Mouse (Mus musculus) adrenal gland, adult 2 months (tissue): ENCODE results near the gene 2310034G01Rik. TPM values are rescaled to one million over a fixed set of nuclear protein-coding genes. Genes with fewer than 3 reads are reported as not detected.

Source experiments
- microRNA-seq, 2 experiments: library from miRNA; unstranded; fragments of <30 nt; microRNA quantifications; one replicate each; pipeline ENCODE4 v1.2.0; 2021
- polyA plus RNA-seq: library from polyadenylated mRNA; depleted of rRNA; stranded (reverse); fragments of >200 nt; gene quantifications from 2 replicates; pipeline ENCODE4 v1.2.3, GENCODE M21; 2012; rRNA removed
- total RNA-seq, 2 experiments: library from RNA; stranded (reverse); gene quantifications; 2 replicates each; pipeline ENCODE4 v1.2.3; 2021

2310034G01Rik gene
- total and polyA plus RNA-seq, 3 experiments, result 0.90 to 1.7 (median 1.6) TPM

Small RNA genes lying within 50 kb of the gene (microRNA-seq; reads per million reads assigned to microRNA genes)
- gene Mir146b, result 0.66 to 1.7 reads per million in 2 experiments

Other genes with a start within 250 kb of the 2310034G01Rik start
- 10 to 100 TPM; 54.7 to 59.4 TPM for gene Elovl3, start 218.4 kb downstream of the 2310034G01Rik start, total RNA-seq
- 2.6 and 4.8 TPM in 2 replicates for gene Elovl3, start 218.4 kb downstream of the 2310034G01Rik start, polyA plus RNA-seq
- gene Pitx3, start 202.0 kb downstream of the 2310034G01Rik start, total RNA-seq, result not detected
- 0.21 TPM in 1 of 2 replicates, not detected in the other for gene Pitx3, start 202.0 kb downstream of the 2310034G01Rik start, polyA plus RNA-seq
- 10 to 100 TPM; 68.8 to 72.5 TPM for gene Gbf1, start 197.8 kb downstream of the 2310034G01Rik start, total RNA-seq
- 158 and 177 TPM in 2 replicates for gene Gbf1, start 197.8 kb downstream of the 2310034G01Rik start, polyA plus RNA-seq
- gene Nfkb2, start 46.0 kb downstream of the 2310034G01Rik start, total RNA-seq, result 10 to 100 TPM; 34.9 to 44.3 TPM
- gene Nfkb2, start 46.0 kb downstream of the 2310034G01Rik start, polyA plus RNA-seq, result 65.7 and 80.9 TPM in 2 replicates
- 1 to 10 TPM; 7.3 to 7.9 TPM for gene Psd, start 23.1 kb downstream of the 2310034G01Rik start, total RNA-seq
- gene Psd, start 23.1 kb downstream of the 2310034G01Rik start, polyA plus RNA-seq, result 13.7 and 18.1 TPM in 2 replicates
- 10 to 100 TPM in 1 of 2 experiments, 1 to 10 TPM in 1; 6.7 to 12.1 TPM for gene Fbxl15, start 22.1 kb downstream of the 2310034G01Rik start, total RNA-seq
- 41.6 and 60.3 TPM in 2 replicates for gene Fbxl15, start 22.1 kb downstream of the 2310034G01Rik start, polyA plus RNA-seq
- 10 to 100 TPM; 72.2 to 87.7 TPM for gene Cuedc2, start 11.6 kb downstream of the 2310034G01Rik start, total RNA-seq
- gene Cuedc2, start 11.6 kb downstream of the 2310034G01Rik start, polyA plus RNA-seq, result 41.3 and 42.5 TPM in 2 replicates
- gene Mfsd13a, start 9.2 kb downstream of the 2310034G01Rik start, total RNA-seq, result 1 to 10 TPM; 7.3 to 9.6 TPM
- 43.2 and 63.5 TPM in 2 replicates for gene Mfsd13a, start 9.2 kb downstream of the 2310034G01Rik start, polyA plus RNA-seq
- gene Actr1a, start 45.4 kb upstream of the 2310034G01Rik start, total RNA-seq, result 100 to 1,000 TPM; 108 to 115 TPM
- 85.2 and 87.2 TPM in 2 replicates for gene Actr1a, start 45.4 kb upstream of the 2310034G01Rik start, polyA plus RNA-seq
- gene Sufu, start 46.6 kb upstream of the 2310034G01Rik start, total RNA-seq, result 10 to 100 TPM; 17.4 to 24.6 TPM
- gene Sufu, start 46.6 kb upstream of the 2310034G01Rik start, polyA plus RNA-seq, result 24.5 and 27.7 TPM in 2 replicates
- gene Trim8, start 151.4 kb upstream of the 2310034G01Rik start, total RNA-seq, result 10 to 100 TPM; 38.0 to 66.4 TPM
- gene Trim8, start 151.4 kb upstream of the 2310034G01Rik start, polyA plus RNA-seq, result 66.1 and 78.8 TPM in 2 replicates
- 10 to 100 TPM; 51.6 to 75.1 TPM for gene Arl3, start 222.9 kb upstream of the 2310034G01Rik start, total RNA-seq
- gene Arl3, start 222.9 kb upstream of the 2310034G01Rik start, polyA plus RNA-seq, result 11.7 and 12.2 TPM in 2 replicates
- gene Sfxn2, start 223.1 kb upstream of the 2310034G01Rik start, total RNA-seq, result 10 to 100 TPM in 1 of 2 experiments, 1 to 10 TPM in 1; 7.7 to 12.7 TPM
- 3.7 and 4.6 TPM in 2 replicates for gene Sfxn2, start 223.1 kb upstream of the 2310034G01Rik start, polyA plus RNA-seq
- gene Wbp1l, start 248.8 kb upstream of the 2310034G01Rik start, total RNA-seq, result 100 to 1,000 TPM; 136 to 156 TPM
- 128 and 159 TPM in 2 replicates for gene Wbp1l, start 248.8 kb upstream of the 2310034G01Rik start, polyA plus RNA-seq